Mouse (Mus musculus) lung, postnatal 0 days (tissue): ENCODE results near the gene Gcnt7.

Experiments
- CTCF ChIP-seq: IDR thresholded peaks from 2 replicates; pipeline ENCODE4 v1.5.1; 2016; ENCODE audit warnings: antibody characterized with exemption, mild to moderate bottlenecking
- EP300 ChIP-seq: IDR thresholded peaks from 2 replicates; pipeline ENCODE4 v1.6.1; 2016; ENCODE audit warnings: antibody characterized with exemption, mild to moderate bottlenecking, control low read depth

GRCm38 (mm10) chr2:172472318-172472717 lies 13.9 kb upstream of the Gcnt7 start, which contains the start of gene Fam209:
- TF ChIP-seq CTCF (no peak), EP300 (no peak)
